Mouse (Mus musculus) lung, adult 2 months (tissue): Measurements from ENCODE around the gene Tcirg1.

Experiments
- CTCF ChIP-seq: fragments of 200-500 bp; IDR thresholded peaks from 2 replicates; pipeline ENCODE4 v1.5.1; 2011; ENCODE audit warnings: mild to moderate bottlenecking, low read length, control low read depth; ENCODE audit not compliant: insufficient read depth
- POLR2A ChIP-seq: fragments of 200-500 bp; IDR thresholded peaks from 2 replicates; pipeline ENCODE4 v1.6.1; 2011; ENCODE audit warnings: low read depth, mild to moderate bottlenecking, control low read depth, low read length, borderline replicate concordance; ENCODE audit errors: extremely low read depth

DNA sequence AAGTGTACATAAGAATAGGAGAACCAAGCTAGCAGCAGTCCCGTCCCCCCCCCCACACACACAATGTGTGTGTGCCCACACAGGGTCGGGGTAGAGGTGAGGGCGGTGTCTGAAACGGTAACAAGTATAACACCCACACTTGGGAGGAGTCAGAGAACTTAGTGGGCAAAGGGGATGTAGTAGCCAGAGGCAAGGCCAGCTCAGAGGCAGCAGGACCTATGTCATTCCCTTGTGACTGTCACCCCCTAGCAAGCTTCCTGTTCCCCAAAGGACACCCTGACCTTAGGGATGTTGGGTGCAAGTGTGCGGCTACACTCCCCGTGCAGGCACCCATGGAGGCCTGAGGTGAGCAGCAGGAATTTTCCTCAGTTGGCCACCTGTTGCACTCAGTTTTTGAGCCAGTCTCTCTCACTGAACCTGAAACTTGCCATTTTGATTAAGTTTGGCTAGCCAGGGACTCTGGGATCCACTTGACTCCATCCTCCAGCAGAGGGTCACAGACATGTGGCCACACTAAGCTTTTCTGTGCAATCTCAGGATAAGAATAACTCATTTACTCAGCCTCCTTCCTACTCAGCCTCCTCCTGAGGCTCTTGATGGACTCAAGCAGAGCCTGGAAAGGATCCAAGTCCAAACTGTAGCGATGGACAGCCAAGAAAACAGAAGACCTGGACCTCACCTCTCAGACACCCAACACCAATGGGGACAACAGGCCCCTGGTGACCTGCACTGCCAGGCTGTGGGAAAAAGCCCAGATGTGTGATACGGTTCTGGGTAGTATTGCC is 1.1 kb upstream of the Tcirg1 start:
- 0 out of 2 replicates have a peak, but pooled peaks have one; percentile 10 for TF ChIP-seq POLR2A
- TF ChIP-seq CTCF = no peak
